Mouse (Mus musculus) heart, embryonic 13.5 days (tissue): ENCODE measurements around the gene Gadd45g. TPM values are rescaled to one million over a fixed set of nuclear protein-coding genes. Genes with fewer than 3 reads are reported as not detected.
"Not testable (repeated sequence)": the region's sequence is repeated elsewhere in the genome, so short reads cannot be mapped to it uniquely, and the experiment has no call there.

ENCODE experiments used
- ATAC-seq: fragments of 200-750 bp; cut with Nextera tagmentation; 2 replicates; pipeline ENCODE4 v1.8.0; 2017; ENCODE audit warnings: moderate TSS enrichment; ENCODE audit not compliant: insufficient number of reproducible peaks, low FRiP score, low TSS enrichment; ENCODE audit errors: extremely low read depth
- H3K27ac ChIP-seq: fragments of 300-500 bp; sonication (generic); replicated peaks from 2 replicates; pipeline ENCODE4 v1.5.1; 2015; ENCODE audit warnings: moderate library complexity, mild to moderate bottlenecking, inconsistent platforms
- H3K27me3 ChIP-seq: fragments of 300-500 bp; sonication (generic); replicated peaks from 2 replicates; pipeline ENCODE4 v1.6.1; 2015; ENCODE audit warnings: mild to moderate bottlenecking, inconsistent platforms
- H3K36me3 ChIP-seq: fragments of 300-500 bp; sonication (generic); 2 replicates; pipeline ENCODE4 v1.6.1; 2015; ENCODE audit warnings: mild to moderate bottlenecking, inconsistent platforms
- H3K4me1 ChIP-seq: fragments of 300-500 bp; sonication (generic); 2 replicates; pipeline ENCODE4 v1.6.1; 2015; ENCODE audit warnings: inconsistent platforms
- H3K4me2 ChIP-seq: fragments of 300-500 bp; sonication (generic); 2 replicates; pipeline ENCODE4 v1.6.1; 2015; ENCODE audit warnings: inconsistent platforms, mild to moderate bottlenecking, moderate library complexity
- H3K4me3 ChIP-seq: fragments of 300-500 bp; sonication (generic); 2 replicates; pipeline ENCODE4 v1.5.1; 2015; ENCODE audit warnings: moderate library complexity, mild to moderate bottlenecking, inconsistent platforms
- H3K9ac ChIP-seq: fragments of 300-500 bp; sonication (generic); 2 replicates; pipeline ENCODE4 v1.6.1; 2015; ENCODE audit warnings: inconsistent platforms, mild to moderate bottlenecking, moderate library complexity
- H3K9me3 ChIP-seq: fragments of 300-500 bp; sonication (generic); 2 replicates; pipeline ENCODE4 v1.6.1; 2016; ENCODE audit warnings: inconsistent platforms
- WGBS: fragments of 180-500 bp; shearing (Covaris S2); methylation state at CpG from one replicate; pipeline ENCODE4 v1.1.7; 2015; ENCODE audit warnings: mixed read lengths; 5-methylcytosine and 5-hydroxymethylcytosine counted together
- polyA plus RNA-seq: library from polyadenylated mRNA; unstranded; fragments of >200 nt; fragmentation: Nextera tagmentation; extraction: Ambion mirVana; gene quantifications from 2 replicates; pipeline ENCODE4 v1.2.1, GENCODE M21; 2015

Gene Gadd45g
- polyA plus RNA-seq, 1 experiment from 2014 or later, result 51.2 TPM

- peak; percentile 39 for ATAC-seq
- Histone ChIP-seq H3K4me1 (peaks cover 47% of the 10 kb centered on the region), H3K27ac (peak overlapping the region; percentile 71), H3K9ac (no peak overlapping the region), H3K36me3 (no peaks in the 10 kb centered on the region), H3K4me3 (no peak overlapping the region), H3K27me3 (no peaks in the 10 kb centered on the region), H3K4me2 (no peak overlapping the region), H3K9me3 (no peaks in the 10 kb centered on the region; the same call in 1 of the 2 replicates)
- WGBS, result 63% methylated on average over 5 of the region's 5 CpGs
Observed at GRCm38 (mm10) chr13:51816559-51817041, 29.9 kb upstream of the Gadd45g start.

- 46% methylated on average over 6 of the region's 6 CpGs for WGBS
- H3K27ac ChIP-seq, result 0 out of 2 replicates have a peak overlapping the region, but pooled peaks have one; percentile 12
- H3K9ac ChIP-seq, result no peak overlapping the region
- H3K36me3 ChIP-seq, result no peaks in the 10 kb centered on the region
- no peaks in the 10 kb centered on the region; the same call in 1 of the 2 replicates for H3K9me3 ChIP-seq
- no peak overlapping the region for H3K4me3 ChIP-seq
- no peaks in the 10 kb centered on the region for H3K27me3 ChIP-seq
- ATAC-seq, result no peak
- peaks cover 45% of the 10 kb centered on the region for H3K4me1 ChIP-seq
- no peak overlapping the region for H3K4me2 ChIP-seq
Observed at GRCm38 (mm10) chr13:51818170-51818943, 28.1 kb upstream of the Gadd45g start.

GRCm38 (mm10) chr13:51818944-51819326 is 27.5 kb upstream of the Gadd45g start:
- WGBS, result 64% methylated on average over 3 of the region's 3 CpGs
- no peak overlapping the region for H3K4me2 ChIP-seq
- ATAC-seq, result no peak
- H3K9ac ChIP-seq, result no peak overlapping the region
- peaks cover 40% of the 10 kb centered on the region for H3K4me1 ChIP-seq
- H3K27me3 ChIP-seq, result no peaks in the 10 kb centered on the region
- no peak overlapping the region for H3K27ac ChIP-seq
- no peaks in the 10 kb centered on the region for H3K36me3 ChIP-seq
- no peaks in the 10 kb centered on the region; the same call in 1 of the 2 replicates for H3K9me3 ChIP-seq
- H3K4me3 ChIP-seq, result no peak overlapping the region

- Histone ChIP-seq H3K36me3 (no peaks in the 10 kb centered on the region), H3K27me3 (no peaks in the 10 kb centered on the region), H3K27ac (no peak overlapping the region), H3K4me2 (no peak overlapping the region), H3K9ac (no peak overlapping the region), H3K4me1 (peaks cover 41% of the 10 kb centered on the region), H3K9me3 (no peaks in the 10 kb centered on the region; the same call in 1 of the 2 replicates), H3K4me3 (no peak overlapping the region)
- ATAC-seq, result no peak
- 58% methylated on average over 6 of the region's 6 CpGs for WGBS
Observed at GRCm38 (mm10) chr13:51819351-51819750, 27.1 kb upstream of the Gadd45g start.

- Histone ChIP-seq H3K9me3 (no peaks in the 10 kb centered on the region; the same call in 1 of the 2 replicates), H3K27me3 (no peaks in the 10 kb centered on the region), H3K4me1 (peaks cover 29% of the 10 kb centered on the region), H3K4me3 (no peak overlapping the region), H3K4me2 (no peak overlapping the region), H3K27ac (no peak overlapping the region), H3K36me3 (no peaks in the 10 kb centered on the region), H3K9ac (no peak overlapping the region)
- 46% methylated on average over 3 of the region's 3 CpGs for WGBS
- ATAC-seq, result no peak
Observed at GRCm38 (mm10) chr13:51821988-51822387, 24.5 kb upstream of the Gadd45g start.

- 48% methylated on average over 8 of the region's 8 CpGs for WGBS
- Histone ChIP-seq H3K9ac (no peak overlapping the region), H3K27ac (no peak overlapping the region), H3K4me2 (no peak overlapping the region), H3K4me1 (peaks cover 14% of the 10 kb centered on the region), H3K27me3 (no peaks in the 10 kb centered on the region), H3K4me3 (no peak overlapping the region), H3K9me3 (no peaks in the 10 kb centered on the region; the same call in 1 of the 2 replicates), H3K36me3 (no peaks in the 10 kb centered on the region)
- no peak for ATAC-seq
Observed at GRCm38 (mm10) chr13:51823822-51824495, 22.5 kb upstream of the Gadd45g start.

- H3K4me3 ChIP-seq, result no peak overlapping the region
- ATAC-seq, result no peak
- no peak overlapping the region for H3K27ac ChIP-seq
- 31% methylated on average over 10 of the region's 10 CpGs for WGBS
- H3K4me1 ChIP-seq, result peaks cover 20% of the 10 kb centered on the region
- no peak overlapping the region for H3K9ac ChIP-seq
- H3K27me3 ChIP-seq, result no peaks in the 10 kb centered on the region
- no peaks in the 10 kb centered on the region for H3K9me3 ChIP-seq
- H3K36me3 ChIP-seq, result no peaks in the 10 kb centered on the region
- H3K4me2 ChIP-seq, result no peak overlapping the region
Observed at GRCm38 (mm10) chr13:51830744-51831450, 15.6 kb upstream of the Gadd45g start.

GRCm38 (mm10) chr13:51832491-51832890 is 14.0 kb upstream of the Gadd45g start:
- Histone ChIP-seq H3K4me1 (peaks cover 28% of the 10 kb centered on the region), H3K27me3 (no peaks in the 10 kb centered on the region), H3K27ac (no peak overlapping the region), H3K9me3 (no peaks in the 10 kb centered on the region), H3K4me2 (no peak overlapping the region), H3K4me3 (no peak overlapping the region), H3K9ac (no peak overlapping the region), H3K36me3 (no peaks in the 10 kb centered on the region)
- 86% methylated on average over 6 of the region's 6 CpGs for WGBS
- no peak for ATAC-seq

- Histone ChIP-seq H3K27ac (no peak overlapping the region), H3K4me2 (no peak overlapping the region), H3K36me3 (no peaks in the 10 kb centered on the region), H3K4me3 (no peak overlapping the region), H3K9me3 (no peaks in the 10 kb centered on the region), H3K27me3 (peaks cover 1% of the 10 kb centered on the region; the same call in 1 of the 2 replicates), H3K9ac (no peak overlapping the region), H3K4me1 (peaks cover 28% of the 10 kb centered on the region)
- no peak for ATAC-seq
- 56% methylated on average over 2 of the region's 2 CpGs for WGBS
Observed at GRCm38 (mm10) chr13:51833611-51834010, 12.9 kb upstream of the Gadd45g start.

GRCm38 (mm10) chr13:51834024-51834423 is 12.5 kb upstream of the Gadd45g start:
- not testable (repeated sequence) for ATAC-seq, H3K4me3 ChIP-seq, H3K27ac ChIP-seq, H3K27me3 ChIP-seq, H3K9me3 ChIP-seq, H3K36me3 ChIP-seq, H3K4me2 ChIP-seq, H3K9ac ChIP-seq
- 53% methylated on average over 8 of the region's 8 CpGs for WGBS
- H3K4me1 ChIP-seq, result peaks cover 28% of the 10 kb centered on the region

- Histone ChIP-seq H3K9ac (no peak overlapping the region), H3K27ac (no peak overlapping the region), H3K4me2 (no peak overlapping the region), H3K36me3 (no peaks in the 10 kb centered on the region), H3K27me3 (peaks cover 10% of the 10 kb centered on the region), H3K4me1 (peaks cover 28% of the 10 kb centered on the region), H3K9me3 (no peaks in the 10 kb centered on the region), H3K4me3 (no peak overlapping the region)
- 19% methylated on average over 2 of the region's 2 CpGs for WGBS
- ATAC-seq, result no peak
Observed at GRCm38 (mm10) chr13:51834520-51834919, 12.0 kb upstream of the Gadd45g start.
